Mouse (Mus musculus) common myeloid progenitor, adult 5-6 weeks (primary cell): Measurements from ENCODE around the gene Ddx49. TPM values are rescaled to one million over a fixed set of nuclear protein-coding genes. Genes with fewer than 3 reads are reported as not detected.

ENCODE experiments used
- ATAC-seq: replicated peaks from 2 replicates; pipeline ENCODE4 v1.8.0; 2016; ENCODE audit warnings: low read depth, mild to moderate bottlenecking, moderate TSS enrichment, inconsistent platforms; ENCODE audit not compliant: poor library complexity, severe bottlenecking
- total RNA-seq: library from RNA; stranded (forward); fragments of 200-1000, 187-1606 nt; gene quantifications from 2 replicates; pipeline ENCODE4 v1.2.3, GENCODE M21; 2017

Gene Ddx49
- total RNA-seq, 1 experiment from 2014 or later: 162 TPM

DNA sequence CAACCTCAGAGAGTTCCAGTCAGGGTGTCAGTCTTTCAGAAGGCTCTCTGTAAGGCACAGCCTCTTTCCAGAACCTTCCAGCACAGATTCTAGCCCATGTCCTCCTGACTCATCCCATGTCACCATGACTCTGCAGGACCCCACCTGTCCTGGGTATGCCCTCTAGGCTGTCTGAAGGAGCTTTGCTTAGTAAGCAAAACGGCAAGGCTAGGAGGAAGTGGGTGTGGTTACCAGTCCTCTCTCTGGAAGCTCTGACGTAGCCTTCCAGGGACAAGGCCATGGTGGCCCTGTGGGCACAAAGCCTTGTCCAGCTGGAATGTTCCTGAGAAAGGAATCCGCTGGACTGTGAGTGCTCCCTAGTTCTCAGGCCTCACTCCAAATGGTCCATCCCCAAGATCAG lies 29.3 kb downstream of the Ddx49 start:
- peak; percentile 52 for ATAC-seq

GRCm38 (mm10) chr8:70268799-70269565 lies 33.3 kb downstream of the Ddx49 start:
- ATAC-seq: peak; percentile 57

DNA sequence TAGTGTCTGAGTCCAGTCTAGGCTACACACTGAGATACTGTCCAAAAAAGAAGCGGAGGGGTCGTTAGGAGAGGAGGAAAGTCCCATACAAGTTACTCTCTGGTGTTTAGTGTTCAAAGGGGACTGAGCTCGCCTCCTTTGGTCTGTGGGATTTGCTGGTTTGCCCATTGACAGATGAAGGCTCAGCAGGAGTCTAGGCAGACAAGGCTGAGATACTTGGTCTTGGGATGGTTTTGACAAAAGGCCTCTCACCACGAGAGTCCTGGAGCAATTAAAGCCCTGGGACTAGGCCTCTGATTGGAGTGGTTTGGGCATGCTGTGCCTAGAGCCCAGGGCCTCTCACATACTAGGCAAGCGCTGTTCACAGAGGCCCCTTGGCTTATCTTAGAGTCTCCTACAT lies 34.0 kb downstream of the Ddx49 start:
- peak; percentile 6; the same call in 1 of the 2 replicates for ATAC-seq

DNA sequence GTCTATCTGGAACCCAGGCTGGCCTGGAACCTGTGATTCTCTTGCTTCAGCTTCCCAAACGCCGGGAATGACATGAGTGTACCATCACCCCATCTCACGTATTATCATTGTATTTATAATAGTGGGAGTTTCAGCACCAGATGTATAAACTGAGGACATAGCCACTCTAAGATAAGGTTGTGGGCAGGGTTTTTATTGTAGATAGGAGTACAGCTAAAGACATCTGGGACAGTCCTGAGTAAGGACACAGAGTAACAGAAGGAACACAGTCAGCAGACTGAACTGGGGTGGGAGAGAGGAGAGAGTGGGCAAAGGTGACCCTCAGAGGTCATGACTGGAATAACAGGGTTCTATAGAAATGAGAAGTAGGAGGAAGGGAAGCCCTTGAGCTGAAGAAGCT lies 34.6 kb downstream of the Ddx49 start:
- ATAC-seq: 0 out of 2 replicates have a peak, but pooled peaks have one; percentile 20

DNA sequence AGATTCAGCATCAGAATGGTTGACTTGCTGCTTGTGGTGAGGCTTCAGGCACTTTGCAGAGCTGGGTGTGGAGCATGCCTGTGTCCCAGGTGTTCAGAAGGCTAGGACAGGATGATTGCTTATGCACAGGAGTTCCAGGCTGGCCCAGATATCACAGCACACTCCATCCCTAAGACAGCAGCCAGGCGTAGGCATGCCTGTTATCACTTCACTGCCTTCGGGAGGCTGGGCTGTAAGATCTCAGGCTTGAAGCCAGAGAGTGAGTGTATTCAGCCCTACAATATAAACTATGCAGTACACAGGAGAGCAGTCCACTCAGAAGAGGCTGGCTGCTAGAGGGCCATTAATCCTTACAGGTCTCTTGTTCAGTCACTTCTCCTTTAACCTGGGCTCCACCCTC lies 43.2 kb downstream of the Ddx49 start:
- no peak; the same call in 1 of the 2 replicates for ATAC-seq

DNA sequence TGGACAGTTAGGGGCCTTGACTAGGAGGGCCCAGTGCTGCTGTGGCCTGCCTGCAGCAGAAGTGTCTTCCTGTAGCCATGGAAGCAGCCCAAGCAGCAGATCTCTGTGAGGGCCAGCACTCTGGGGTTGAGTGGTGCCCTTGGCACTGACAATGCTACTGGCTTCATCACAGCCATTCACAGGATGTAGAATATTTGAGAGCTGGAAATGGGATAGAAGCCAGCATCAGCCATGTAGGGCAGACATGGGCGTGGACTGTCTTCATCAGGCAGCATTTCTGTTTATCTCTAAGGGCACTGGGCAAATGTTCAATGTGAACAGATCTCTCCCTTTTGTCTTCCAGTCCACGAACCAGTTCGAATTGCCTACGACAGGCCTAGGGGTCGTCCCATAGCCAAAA lies 43.7 kb downstream of the Ddx49 start:
- ATAC-seq: no peak

GRCm38 (mm10) chr8:70257456-70257855 lies 44.8 kb downstream of the Ddx49 start:
- ATAC-seq: no peak

DNA sequence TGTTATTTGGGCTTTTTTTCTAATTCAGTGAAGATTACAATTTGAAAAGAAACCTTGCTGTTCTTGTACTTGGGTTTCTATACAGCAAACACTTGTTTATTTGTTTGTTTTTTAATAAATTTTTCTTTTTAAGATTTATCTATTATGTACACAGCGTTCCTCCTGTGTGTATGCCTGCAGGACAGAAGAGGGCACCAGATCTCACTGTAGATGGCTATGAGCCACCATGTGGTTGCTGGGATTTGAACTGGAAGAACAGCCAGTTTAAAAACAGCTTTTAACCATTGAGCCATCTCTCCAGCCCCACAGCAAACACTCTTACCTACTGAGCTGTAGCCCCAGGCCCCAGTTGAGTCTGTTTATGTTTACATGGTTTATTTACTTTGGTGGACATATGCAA lies 47.7 kb downstream of the Ddx49 start:
- ATAC-seq: no peak

- no peak for ATAC-seq
Observed at GRCm38 (mm10) chr8:70247841-70248240, 54.4 kb downstream of the Ddx49 start.

DNA sequence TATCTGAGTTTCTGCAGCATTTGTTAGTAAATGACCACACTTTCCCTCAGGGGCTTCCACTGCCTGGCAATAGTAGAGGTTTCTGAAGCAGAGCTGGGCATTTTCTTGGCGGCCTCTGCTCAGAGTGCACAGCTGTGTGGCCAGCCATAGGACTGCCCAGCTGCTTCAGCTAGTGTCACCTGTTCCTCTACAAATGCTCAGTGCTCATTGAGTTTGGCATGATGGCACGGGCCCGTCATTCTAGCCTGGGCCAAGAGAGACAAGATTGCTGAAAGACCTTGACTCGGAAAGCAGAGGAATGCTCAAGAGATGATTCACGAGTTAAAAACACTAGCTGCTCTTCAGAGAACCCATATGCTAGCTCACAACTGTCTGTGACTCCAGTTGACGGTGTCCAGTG lies 55.7 kb downstream of the Ddx49 start:
- no peak for ATAC-seq

Other genes with a start within 250 kb of the Ddx49 start
- not detected in 2 replicates for gene Tm6sf2, start 229.6 kb downstream of the Ddx49 start, total RNA-seq
- gene Hapln4, start 219.0 kb downstream of the Ddx49 start, total RNA-seq: 0.24 TPM in 1 of 2 replicates, not detected in the other
- gene Ncan, start 181.6 kb downstream of the Ddx49 start, total RNA-seq: not detected in 2 replicates
- gene Nr2c2ap, start 171.2 kb downstream of the Ddx49 start, total RNA-seq: 9.0 and 9.2 TPM in 2 replicates
- gene Rfxank, start 163.3 kb downstream of the Ddx49 start, total RNA-seq: 5.5 and 16.5 TPM in 2 replicates
- gene Borcs8, start 163.0 kb downstream of the Ddx49 start, total RNA-seq: 37.0 and 39.2 TPM in 2 replicates
- not detected in 2 replicates for gene Mef2b, start 162.8 kb downstream of the Ddx49 start, total RNA-seq
- 11.0 and 15.3 TPM in 2 replicates for gene Tmem161a, start 130.1 kb downstream of the Ddx49 start, total RNA-seq
- gene Slc25a42, start 90.2 kb downstream of the Ddx49 start, total RNA-seq: 4.1 and 4.7 TPM in 2 replicates
- 42.8 and 55.3 TPM in 2 replicates for gene Sugp2, start 68.3 kb downstream of the Ddx49 start, total RNA-seq
- 9.6 and 12.4 TPM in 2 replicates for gene Armc6, start 68.0 kb downstream of the Ddx49 start, total RNA-seq
- gene Homer3, start 19.7 kb downstream of the Ddx49 start, total RNA-seq: 11.8 and 12.0 TPM in 2 replicates
- gene Cope, start within 50 bp of the Ddx49 start, total RNA-seq: 72.8 and 104 TPM in 2 replicates
- gene Cers1, start 13.3 kb upstream of the Ddx49 start, total RNA-seq: not detected in 2 replicates
- gene Gdf1, start 27.3 kb upstream of the Ddx49 start, total RNA-seq: not detected in 2 replicates
- gene Upf1, start 50.8 kb upstream of the Ddx49 start, total RNA-seq: 31.9 and 36.7 TPM in 2 replicates
- gene Comp, start 71.1 kb upstream of the Ddx49 start, total RNA-seq: 0.27 TPM in 1 of 2 replicates, not detected in the other
- 1.1 and 8.9 TPM in 2 replicates for gene Crtc1, start 137.1 kb upstream of the Ddx49 start, total RNA-seq
- 5.9 and 10.6 TPM in 2 replicates for gene Klhl26, start 174.5 kb upstream of the Ddx49 start, total RNA-seq
- not detected in 2 replicates for gene Tmem59l, start 184.9 kb upstream of the Ddx49 start, total RNA-seq
- not detected in 2 replicates for gene Crlf1, start 190.7 kb upstream of the Ddx49 start, total RNA-seq
- gene Rex1bd, start 204.3 kb upstream of the Ddx49 start, total RNA-seq: 50.1 and 56.4 TPM in 2 replicates
- gene Uba52, start 208.3 kb upstream of the Ddx49 start, total RNA-seq: 3,128 and 4,626 TPM in 2 replicates
- gene Fkbp8, start 225.2 kb upstream of the Ddx49 start, total RNA-seq: 95.9 and 128 TPM in 2 replicates
- gene Kxd1, start 225.5 kb upstream of the Ddx49 start, total RNA-seq: 70.8 and 71.1 TPM in 2 replicates
- gene Ell, start 237.0 kb upstream of the Ddx49 start, total RNA-seq: 8.1 and 10.5 TPM in 2 replicates